Mouse (Mus musculus): ENCODE measurements around the gene Ccdc70.

DNA sequence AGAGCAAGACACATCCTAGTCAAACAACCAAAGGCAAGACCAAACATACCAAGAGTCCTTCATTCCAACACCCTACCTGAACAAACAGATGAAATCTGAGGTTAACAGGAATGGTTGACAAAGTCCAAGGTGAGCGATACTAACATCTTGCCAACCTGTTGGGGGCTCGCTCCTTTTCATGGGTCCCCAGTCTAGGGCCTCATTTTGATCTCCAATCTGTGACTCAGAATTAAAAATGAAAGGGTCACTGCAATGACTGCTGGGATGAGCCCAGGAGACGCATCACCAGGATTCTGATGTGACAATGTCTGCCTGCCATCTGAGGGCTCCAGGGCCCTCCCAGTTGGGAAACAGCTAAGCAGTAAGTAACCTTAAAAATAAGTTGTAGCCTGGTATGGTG is at the start of gene Ccdc70:
- TF ChIP-seq EP300 (IDR thresholded peaks at IDR 0.05; ENCODE audit: low read depth in 1 of 2, low read length in 2 of 2) (no peak), MAZ (IDR thresholded peaks at IDR 0.05; ENCODE audit: low read depth, low read length) (no peak), ZKSCAN1 (IDR thresholded peaks at IDR 0.05; ENCODE audit: low read depth, low read length) (no peak), CTCF (IDR thresholded peaks at IDR 0.05 in 2 of 3, conservative IDR thresholded peaks at IDR 0.05 in 1 of 3; ENCODE audit: control insufficient read depth in 1 of 3, insufficient read depth in 1 of 3, low read depth in 2 of 3, low read length in 3 of 3, poor library complexity in 1 of 3, severe bottlenecking in 1 of 3) (no peak), UBTF (IDR thresholded peaks at IDR 0.05; ENCODE audit: borderline replicate concordance, insufficient read depth, low read depth, low read length) (no peak), RCOR1 (IDR thresholded peaks at IDR 0.05; ENCODE audit: low read depth, low read length) (no peak), POLR2A (IDR thresholded peaks at IDR 0.05; ENCODE audit: control insufficient read depth in 1 of 2, insufficient read depth in 1 of 2, low read depth in 1 of 2, low read length in 2 of 2, poor library complexity in 1 of 2) (no peak)

All from MEL (cell line).